Mouse (Mus musculus) embryonic fibroblast, embryonic 13.5 days (primary cell): Measurements from ENCODE around the gene Gxylt1.

Experiments used
- CTCF ChIP-seq: IDR thresholded peaks from 2 replicates; pipeline ENCODE4 v1.5.1; 2011; ENCODE audit warnings: mild to moderate bottlenecking, control low read depth, low read length, moderate library complexity, borderline replicate concordance; ENCODE audit not compliant: insufficient read depth
- POLR2A ChIP-seq: IDR thresholded peaks from 2 replicates; pipeline ENCODE4 v1.6.1; 2011; ENCODE audit warnings: low read depth, mild to moderate bottlenecking, control low read depth, low read length, moderate library complexity

DNA sequence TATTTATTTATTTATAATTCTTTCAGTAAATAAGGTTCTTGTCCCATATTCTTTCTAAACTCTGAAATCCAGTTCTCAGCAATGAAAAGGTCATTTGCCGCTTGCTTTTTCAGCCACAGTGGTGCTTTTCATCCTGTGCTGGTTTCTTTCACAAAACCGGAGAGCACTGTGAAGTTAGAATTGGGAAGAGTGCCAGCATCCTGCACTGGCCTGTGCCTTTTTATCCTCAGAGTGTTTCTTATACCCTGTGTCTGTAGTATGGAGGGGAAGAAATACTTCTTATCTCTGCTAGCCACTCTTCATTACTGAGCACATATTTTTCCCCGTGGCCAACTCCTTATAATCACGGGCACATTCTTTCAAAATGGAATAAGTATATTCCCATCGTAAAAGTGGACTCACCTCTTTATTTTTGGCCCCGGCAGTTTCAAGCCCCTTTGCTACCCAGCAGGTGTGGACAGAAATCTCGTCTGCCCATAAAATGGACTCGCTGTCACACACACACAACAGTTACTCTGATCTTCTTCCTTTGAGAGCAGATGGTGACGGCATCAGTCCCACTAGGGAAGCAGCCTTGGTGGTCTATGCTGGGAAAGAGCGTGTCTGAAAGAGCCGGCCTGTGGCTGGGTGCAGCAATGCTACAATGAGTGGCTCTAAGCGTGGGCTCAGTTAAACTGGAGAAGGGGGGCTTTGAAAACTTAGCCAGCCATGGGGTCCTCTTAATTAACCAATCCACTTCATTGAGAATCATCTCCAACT, 83.4 kb downstream of the Gxylt1 start:
- TF ChIP-seq CTCF (no peak), POLR2A (no peak)
